Mouse (Mus musculus): ENCODE data around the gene Ddx6. TPM values are rescaled to one million over a fixed set of nuclear protein-coding genes. Genes with fewer than 3 reads are reported as not detected.

Gene Ddx6
- polyA plus RNA-seq, 1 experiment from 2014 or later = 11.9 TPM

DNA sequence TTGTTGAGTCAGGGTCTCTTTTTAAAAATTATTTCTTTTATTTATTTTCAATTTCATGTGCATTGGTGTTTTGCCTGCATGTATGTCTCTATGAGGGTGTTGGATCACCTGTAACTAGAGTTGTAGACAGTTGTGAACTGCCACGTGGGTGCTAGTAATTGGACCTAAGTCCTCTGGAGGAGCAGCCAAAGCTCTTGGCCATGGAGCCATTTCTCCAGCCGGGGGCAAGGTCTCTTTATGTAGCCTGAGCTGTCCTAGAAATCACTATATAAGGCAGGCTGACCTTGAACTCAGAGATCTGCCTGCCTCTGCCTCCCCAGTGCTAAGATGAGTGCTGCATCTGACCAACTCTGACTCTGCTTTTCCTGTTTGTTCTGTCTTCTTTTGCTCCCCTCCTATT lies 39.5 kb downstream of the Ddx6 start:
- Histone ChIP-seq H3K27ac (ENCODE audit: low read depth, low read length) (no peak overlapping the region), H3K4me2 (no peak overlapping the region), H3K9ac (ENCODE audit: low read length) (no peak overlapping the region), H3K4me1 (ENCODE audit: control insufficient read depth, insufficient read depth, low read length) (no peaks in the 10 kb centered on the region), H3K9me3 (ENCODE audit: control insufficient read depth, low read length) (no peaks in the 10 kb centered on the region), H3K36me3 (ENCODE audit: control insufficient read depth, insufficient read depth, low read length) (no peaks in the 10 kb centered on the region), H3K27me3 (ENCODE audit: control insufficient read depth, insufficient read depth, low read length) (no peaks in the 10 kb centered on the region), H3K4me3 (ENCODE audit: low read depth, low read length) (no peak overlapping the region)
- DNase-seq (ENCODE audit: low spot score, missing footprints) (peak; percentile 83), ATAC-seq (ENCODE audit: low FRiP score) (no peak)
- WGBS = 80% methylated on average over 2 of the region's 2 CpGs

- ATAC-seq (ENCODE audit: low FRiP score) (no peak), DNase-seq (ENCODE audit: low spot score, missing footprints) (peak; percentile 70)
- Histone ChIP-seq H3K9me3 (ENCODE audit: control insufficient read depth, low read length) (no peaks in the 10 kb centered on the region), H3K4me2 (no peak overlapping the region), H3K4me3 (ENCODE audit: low read depth, low read length) (no peak overlapping the region), H3K27ac (ENCODE audit: low read depth, low read length) (no peak overlapping the region), H3K4me1 (ENCODE audit: control insufficient read depth, insufficient read depth, low read length) (no peaks in the 10 kb centered on the region), H3K27me3 (ENCODE audit: control insufficient read depth, insufficient read depth, low read length) (no peaks in the 10 kb centered on the region), H3K36me3 (ENCODE audit: control insufficient read depth, insufficient read depth, low read length) (no peaks in the 10 kb centered on the region), H3K9ac (ENCODE audit: low read length) (no peak overlapping the region)
- WGBS = 76% methylated on average over 5 of the region's 5 CpGs
Measured at GRCm38 (mm10) chr9:44645481-44645880, 40.8 kb downstream of the Ddx6 start.

DNA sequence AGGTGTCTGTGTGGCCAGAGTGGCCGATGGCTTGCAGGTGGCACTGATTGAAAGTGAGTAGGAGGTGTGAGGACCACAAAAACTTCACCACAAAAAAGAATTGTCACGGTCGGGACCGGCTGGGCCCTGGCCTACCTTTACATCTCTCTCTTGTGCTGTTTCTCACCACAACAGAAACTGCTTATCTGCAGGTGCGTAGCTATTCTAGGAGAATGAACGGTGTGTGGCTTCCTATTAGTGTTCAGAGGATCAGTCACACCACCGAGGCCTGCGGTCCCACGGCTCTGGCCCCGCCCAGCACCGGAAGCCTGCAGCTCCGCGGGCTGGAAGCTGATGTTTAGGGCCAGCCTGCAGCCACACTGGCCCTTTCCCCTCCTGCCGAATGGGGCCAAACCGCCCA lies 41.2 kb downstream of the Ddx6 start:
- Histone ChIP-seq H3K27me3 (ENCODE audit: control insufficient read depth, insufficient read depth, low read length) (no peaks in the 10 kb centered on the region), H3K9me3 (ENCODE audit: control insufficient read depth, low read length) (no peaks in the 10 kb centered on the region), H3K27ac (ENCODE audit: low read depth, low read length) (no peak overlapping the region), H3K9ac (ENCODE audit: low read length) (no peak overlapping the region), H3K4me1 (ENCODE audit: control insufficient read depth, insufficient read depth, low read length) (no peaks in the 10 kb centered on the region), H3K4me3 (ENCODE audit: low read depth, low read length) (no peak overlapping the region), H3K4me2 (no peak overlapping the region), H3K36me3 (ENCODE audit: control insufficient read depth, insufficient read depth, low read length) (no peaks in the 10 kb centered on the region)
- WGBS = 73% methylated on average over 15 of the region's 15 CpGs
- DNase-seq (ENCODE audit: low spot score, missing footprints) (no peak), ATAC-seq (ENCODE audit: low FRiP score) (no peak)

DNA sequence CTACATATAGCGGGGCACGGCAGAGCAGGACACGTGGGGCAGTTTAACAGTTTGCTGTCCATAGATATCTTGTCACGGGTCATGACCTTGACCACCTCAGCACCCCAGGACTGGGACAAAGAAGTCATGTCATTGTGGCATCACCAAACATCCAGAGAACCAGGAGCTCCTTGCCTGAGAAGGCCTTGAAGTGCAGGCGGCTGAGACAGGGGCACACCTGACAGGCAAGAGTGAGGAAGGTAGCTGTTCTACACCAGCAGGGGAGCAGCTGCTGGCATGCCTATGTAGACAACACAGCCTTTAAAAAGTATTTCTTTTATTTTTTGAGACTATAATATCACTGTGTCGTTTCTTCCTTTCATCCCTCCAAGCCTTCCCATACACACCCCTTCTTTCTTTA lies 41.7 kb downstream of the Ddx6 start:
- H3K27ac ChIP-seq (ENCODE audit: low read depth, low read length) = no peak overlapping the region
- DNase-seq (ENCODE audit: low spot score, missing footprints) (no peak), ATAC-seq (ENCODE audit: low FRiP score) (no peak)
- H3K9ac ChIP-seq (ENCODE audit: low read length) = no peak overlapping the region
- no peak overlapping the region for H3K4me3 ChIP-seq (ENCODE audit: low read depth, low read length)
- H3K4me2 ChIP-seq = no peak overlapping the region
- H3K27me3 ChIP-seq (ENCODE audit: control insufficient read depth, insufficient read depth, low read length) = no peaks in the 10 kb centered on the region
- H3K9me3 ChIP-seq (ENCODE audit: control insufficient read depth, low read length) = no peaks in the 10 kb centered on the region
- 88% methylated on average over 6 of the region's 6 CpGs for WGBS
- H3K36me3 ChIP-seq (ENCODE audit: control insufficient read depth, insufficient read depth, low read length) = no peaks in the 10 kb centered on the region
- H3K4me1 ChIP-seq (ENCODE audit: control insufficient read depth, insufficient read depth, low read length) = no peaks in the 10 kb centered on the region

GRCm38 (mm10) chr9:44647026-44647425 lies 42.3 kb downstream of the Ddx6 start:
- Histone ChIP-seq H3K9me3 (ENCODE audit: control insufficient read depth, low read length) (no peaks in the 10 kb centered on the region), H3K4me1 (ENCODE audit: control insufficient read depth, insufficient read depth, low read length) (no peaks in the 10 kb centered on the region), H3K4me2 (no peak overlapping the region), H3K9ac (ENCODE audit: low read length) (no peak overlapping the region), H3K36me3 (ENCODE audit: control insufficient read depth, insufficient read depth, low read length) (no peaks in the 10 kb centered on the region), H3K27ac (ENCODE audit: low read depth, low read length) (no peak overlapping the region), H3K4me3 (ENCODE audit: low read depth, low read length) (no peak overlapping the region), H3K27me3 (ENCODE audit: control insufficient read depth, insufficient read depth, low read length) (no peaks in the 10 kb centered on the region)
- ATAC-seq (ENCODE audit: low FRiP score) (no peak), DNase-seq (ENCODE audit: low spot score, missing footprints) (no peak)
- 96% methylated on average over 8 of the region's 8 CpGs for WGBS

DNA sequence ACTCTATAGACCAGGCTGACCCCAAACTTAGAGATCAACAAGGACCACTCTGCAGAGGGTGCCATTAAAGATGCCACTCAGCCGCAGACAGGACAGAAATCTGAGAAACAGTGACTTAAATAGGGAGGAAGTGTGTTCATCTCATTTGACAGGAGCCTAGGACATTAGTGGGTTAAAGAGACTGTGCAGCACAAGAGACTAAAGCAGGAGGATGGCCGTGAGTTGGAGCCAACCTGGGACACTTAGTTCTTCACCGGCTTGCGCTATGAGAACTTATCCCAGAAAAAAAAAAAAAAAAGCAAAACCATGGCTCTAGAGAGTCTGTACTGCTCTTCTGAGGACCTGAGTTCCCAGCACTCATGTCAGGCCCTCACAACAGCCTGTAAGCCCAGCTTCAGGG lies 43.0 kb downstream of the Ddx6 start:
- Histone ChIP-seq H3K36me3 (ENCODE audit: control insufficient read depth, insufficient read depth, low read length) (no peaks in the 10 kb centered on the region), H3K27ac (ENCODE audit: low read depth, low read length) (no peak overlapping the region), H3K9ac (ENCODE audit: low read length) (no peak overlapping the region), H3K4me2 (no peak overlapping the region), H3K4me3 (ENCODE audit: low read depth, low read length) (no peak overlapping the region), H3K9me3 (ENCODE audit: control insufficient read depth, low read length) (no peaks in the 10 kb centered on the region), H3K4me1 (ENCODE audit: control insufficient read depth, insufficient read depth, low read length) (no peaks in the 10 kb centered on the region), H3K27me3 (ENCODE audit: control insufficient read depth, insufficient read depth, low read length) (no peaks in the 10 kb centered on the region)
- ATAC-seq (ENCODE audit: low FRiP score) (no peak), DNase-seq (ENCODE audit: low spot score, missing footprints) (no peak)
- 86% methylated on average over 4 of the region's 4 CpGs for WGBS

DNA sequence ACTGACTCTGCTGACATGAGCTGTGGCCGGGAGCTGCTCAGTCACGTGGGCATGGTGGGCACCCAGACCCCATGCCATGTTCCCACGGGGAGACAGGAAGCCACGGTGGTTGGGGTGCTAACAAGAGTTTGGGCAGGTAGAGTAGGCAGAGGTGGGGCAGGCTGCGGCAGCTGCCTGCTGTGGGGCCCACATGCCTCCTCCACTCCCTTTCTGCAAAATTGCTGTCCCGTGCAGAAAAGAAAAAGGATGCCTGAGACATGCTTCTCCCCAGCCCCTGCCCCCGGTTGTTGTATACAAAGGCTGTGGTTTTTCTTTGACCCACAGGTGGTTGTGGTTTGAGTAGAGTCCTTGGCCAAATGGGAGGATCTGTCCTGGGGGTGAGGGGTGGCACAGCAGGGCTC lies 44.2 kb downstream of the Ddx6 start:
- Histone ChIP-seq H3K4me3 (ENCODE audit: low read depth, low read length) (no peak overlapping the region), H3K9ac (ENCODE audit: low read length) (no peak overlapping the region), H3K4me2 (no peak overlapping the region), H3K27ac (ENCODE audit: low read depth, low read length) (no peak overlapping the region), H3K9me3 (ENCODE audit: control insufficient read depth, low read length) (no peaks in the 10 kb centered on the region), H3K4me1 (ENCODE audit: control insufficient read depth, insufficient read depth, low read length) (no peaks in the 10 kb centered on the region), H3K27me3 (ENCODE audit: control insufficient read depth, insufficient read depth, low read length) (no peaks in the 10 kb centered on the region), H3K36me3 (ENCODE audit: control insufficient read depth, insufficient read depth, low read length) (no peaks in the 10 kb centered on the region)
- DNase-seq (ENCODE audit: low spot score, missing footprints) = no peak
- 85% methylated on average over 7 of the region's 7 CpGs for WGBS
- no peak for ATAC-seq (ENCODE audit: low FRiP score)

GRCm38 (mm10) chr9:44652027-44652426 lies 47.3 kb downstream of the Ddx6 start:
- Histone ChIP-seq H3K9ac (ENCODE audit: low read length) (no peak overlapping the region), H3K36me3 (ENCODE audit: control insufficient read depth, insufficient read depth, low read length) (no peaks in the 10 kb centered on the region), H3K4me1 (ENCODE audit: control insufficient read depth, insufficient read depth, low read length) (0 out of 2 replicates have a peak, but pooled peaks cover 2% of the 10 kb centered on the region), H3K4me3 (ENCODE audit: low read depth, low read length) (no peak overlapping the region), H3K27me3 (ENCODE audit: control insufficient read depth, insufficient read depth, low read length) (no peaks in the 10 kb centered on the region), H3K9me3 (ENCODE audit: control insufficient read depth, low read length) (no peaks in the 10 kb centered on the region), H3K4me2 (no peak overlapping the region), H3K27ac (ENCODE audit: low read depth, low read length) (no peak overlapping the region)
- ATAC-seq (ENCODE audit: low FRiP score) (peak; percentile 77), DNase-seq (ENCODE audit: low spot score, missing footprints) (peak; percentile 91)
- 11% methylated on average over 8 of the region's 8 CpGs for WGBS

DNA sequence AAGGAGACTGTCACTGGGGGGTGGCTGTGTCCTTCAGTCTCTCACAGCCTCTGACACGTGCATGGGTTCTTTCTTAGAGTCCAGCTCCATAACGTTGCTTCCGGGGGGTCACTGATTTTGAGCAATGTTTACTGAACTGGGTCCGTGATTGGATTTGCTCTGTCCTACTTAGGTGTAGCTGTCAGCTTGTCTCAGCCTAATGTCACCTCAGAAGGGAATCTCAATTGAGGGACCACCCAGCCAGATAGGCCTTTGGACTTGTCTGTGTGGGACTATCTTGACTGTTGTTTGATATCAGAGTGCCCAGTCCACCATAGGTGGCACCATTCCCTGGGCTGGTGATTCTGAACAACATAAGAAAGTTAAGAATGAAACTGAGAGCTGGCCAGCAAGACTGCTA lies 49.2 kb downstream of the Ddx6 start:
- Histone ChIP-seq H3K9ac (ENCODE audit: low read length) (no peak overlapping the region), H3K4me1 (ENCODE audit: control insufficient read depth, insufficient read depth, low read length) (0 out of 2 replicates have a peak, but pooled peaks cover 2% of the 10 kb centered on the region), H3K27me3 (ENCODE audit: control insufficient read depth, insufficient read depth, low read length) (no peaks in the 10 kb centered on the region), H3K4me2 (no peak overlapping the region), H3K36me3 (ENCODE audit: control insufficient read depth, insufficient read depth, low read length) (no peaks in the 10 kb centered on the region), H3K27ac (ENCODE audit: low read depth, low read length) (no peak overlapping the region), H3K9me3 (ENCODE audit: control insufficient read depth, low read length) (no peaks in the 10 kb centered on the region), H3K4me3 (ENCODE audit: low read depth, low read length) (no peak overlapping the region)
- peak; percentile 21 for DNase-seq (ENCODE audit: low spot score, missing footprints)
- WGBS = 69% methylated on average over 4 of the region's 4 CpGs
- no peak for ATAC-seq (ENCODE audit: low FRiP score)
